Mouse (Mus musculus) bone marrow macrophage, adult 2 months (primary cell): ENCODE results near the gene Kifc1. TPM values are rescaled to one million over a fixed set of nuclear protein-coding genes. Genes with fewer than 3 reads are reported as not detected.
"Not testable (repeated sequence)": the region's sequence is repeated elsewhere in the genome, so short reads cannot be mapped to it uniquely, and the experiment has no call there.

Experiments used
- H3K27ac ChIP-seq: 2 replicates; pipeline ENCODE4 v1.5.1; 2012; ENCODE audit warnings: low read depth, low read length; ENCODE audit not compliant: insufficient read depth
- H3K4me1 ChIP-seq: 2 replicates; pipeline ENCODE4 v1.6.1; 2012; ENCODE audit warnings: low read length; ENCODE audit not compliant: control insufficient read depth, insufficient read depth
- H3K4me3 ChIP-seq: 2 replicates; pipeline ENCODE4 v1.5.1; 2012; ENCODE audit warnings: mild to moderate bottlenecking, low read length, moderate library complexity; ENCODE audit not compliant: insufficient read depth
- CTCF ChIP-seq: IDR thresholded peaks from 2 replicates; pipeline ENCODE4 v1.5.1; 2012; ENCODE audit warnings: low read depth, mild to moderate bottlenecking, low read length, moderate library complexity
- POLR2A ChIP-seq: IDR thresholded peaks from 2 replicates; pipeline ENCODE4 v1.6.1; 2012; ENCODE audit warnings: mild to moderate bottlenecking, low read depth, low read length, borderline replicate concordance
- polyA plus RNA-seq: library from polyadenylated mRNA; stranded (reverse); fragments of >200 nt; gene quantifications from 2 replicates; pipeline ENCODE4 v1.2.4, GENCODE M21; 2012; ENCODE audit not compliant: missing spikeins, insufficient read depth, insufficient read length

The Kifc1 gene
- polyA plus RNA-seq, 1 experiment, result 35.5 TPM

- Histone ChIP-seq H3K27ac (peak overlapping the region; percentile 36), H3K4me1 (peaks cover 20% of the 10 kb centered on the region), H3K4me3 (no peak overlapping the region)
- TF ChIP-seq POLR2A (no peak), CTCF (no peak)
Observed at GRCm38 (mm10) chr17:33902491-33902890, 12.0 kb upstream of the Kifc1 start.

GRCm38 (mm10) chr17:33902079-33902478 lies 11.6 kb upstream of the Kifc1 start:
- Histone ChIP-seq H3K27ac (peak overlapping the region; percentile 36; the same call in 1 of the 2 replicates), H3K4me3 (no peak overlapping the region), H3K4me1 (peaks cover 20% of the 10 kb centered on the region)
- TF ChIP-seq CTCF (no peak), POLR2A (no peak)

- TF ChIP-seq POLR2A (no peak), CTCF (no peak)
- peaks cover 20% of the 10 kb centered on the region for H3K4me1 ChIP-seq
- H3K4me3 ChIP-seq, result no peak overlapping the region
- no peak overlapping the region for H3K27ac ChIP-seq
Observed at GRCm38 (mm10) chr17:33901653-33902052, 11.2 kb upstream of the Kifc1 start.

GRCm38 (mm10) chr17:33900989-33901314 lies 10.5 kb upstream of the Kifc1 start:
- H3K4me1 ChIP-seq, result peaks cover 20% of the 10 kb centered on the region
- TF ChIP-seq CTCF, result no peak
- TF ChIP-seq POLR2A, result no peak

GRCm38 (mm10) chr17:33900281-33900988 lies 10.0 kb upstream of the Kifc1 start:
- TF ChIP-seq POLR2A (no peak), CTCF (no peak)
- Histone ChIP-seq H3K4me1 (peaks cover 20% of the 10 kb centered on the region), H3K4me3 (no peak overlapping the region), H3K27ac (no peak overlapping the region)

More at GRCm38 (mm10) chr17:33900989-33901314, 10.5 kb upstream of the Kifc1 start:
- no peak overlapping the region for H3K27ac ChIP-seq
- no peak overlapping the region for H3K4me3 ChIP-seq

GRCm38 (mm10) chr17:33899642-33900041 lies 9.2 kb upstream of the Kifc1 start:
- no peak overlapping the region for H3K27ac ChIP-seq
- H3K4me1 ChIP-seq, result peaks cover 20% of the 10 kb centered on the region
- TF ChIP-seq POLR2A, result no peak
- TF ChIP-seq CTCF, result no peak
- no peak overlapping the region for H3K4me3 ChIP-seq

GRCm38 (mm10) chr17:33898193-33898592 lies 7.7 kb upstream of the Kifc1 start:
- H3K4me1 ChIP-seq, result peaks cover 12% of the 10 kb centered on the region
- H3K4me3 ChIP-seq, H3K27ac ChIP-seq: not testable (repeated sequence)

GRCm38 (mm10) chr17:33897114-33897794 lies 6.8 kb upstream of the Kifc1 start:
- Histone ChIP-seq H3K4me1 (peaks cover 6% of the 10 kb centered on the region), H3K27ac (no peak overlapping the region), H3K4me3 (no peak overlapping the region)
- TF ChIP-seq POLR2A, result no peak
- TF ChIP-seq CTCF, result peak; percentile 46

- H3K4me1 ChIP-seq, result peaks cover 11% of the 10 kb centered on the region
- not testable (repeated sequence) for H3K27ac ChIP-seq, H3K4me3 ChIP-seq
Observed at GRCm38 (mm10) chr17:33893011-33893410, 2.5 kb upstream of the Kifc1 start.

- no peak overlapping the region for H3K27ac ChIP-seq
- H3K4me3 ChIP-seq, result no peak overlapping the region
- no peak for TF ChIP-seq CTCF
- no peak for TF ChIP-seq POLR2A
- H3K4me1 ChIP-seq, result peaks cover 11% of the 10 kb centered on the region
Observed at GRCm38 (mm10) chr17:33892429-33892828, 2.0 kb upstream of the Kifc1 start.

GRCm38 (mm10) chr17:33891892-33892291 lies 1.4 kb upstream of the Kifc1 start:
- H3K27ac ChIP-seq, H3K4me3 ChIP-seq: not testable (repeated sequence)
- peaks cover 11% of the 10 kb centered on the region for H3K4me1 ChIP-seq
